Mouse (Mus musculus): ENCODE results near the gene Ttc7b. TPM values are rescaled to one million over a fixed set of nuclear protein-coding genes. Genes with fewer than 3 reads are reported as not detected.

Gene Ttc7b
- total and polyA plus RNA-seq, 2 experiments = 7.7 to 10.7 TPM

DNA sequence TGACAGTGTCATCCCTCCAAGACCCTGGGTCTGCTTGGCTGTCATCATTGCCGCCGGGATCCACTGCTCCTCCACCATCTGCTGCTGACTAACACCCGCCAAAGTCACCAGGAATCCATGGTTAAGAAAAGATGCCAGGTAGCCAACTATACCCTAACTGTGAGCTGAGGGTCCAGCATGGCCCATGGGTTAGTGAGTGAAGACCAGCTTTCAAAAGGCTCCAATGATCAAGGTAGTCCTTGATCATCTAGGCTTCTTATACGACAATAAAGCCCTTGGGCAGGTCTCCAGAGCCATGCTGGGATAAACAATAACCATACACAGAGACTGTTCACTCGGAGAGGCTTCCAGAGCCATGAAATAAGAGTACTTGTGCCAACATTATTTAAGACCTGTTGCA lies 22.6 kb downstream of the Ttc7b start:
- 94% methylated on average over 5 of the region's 5 CpGs for WGBS

DNA sequence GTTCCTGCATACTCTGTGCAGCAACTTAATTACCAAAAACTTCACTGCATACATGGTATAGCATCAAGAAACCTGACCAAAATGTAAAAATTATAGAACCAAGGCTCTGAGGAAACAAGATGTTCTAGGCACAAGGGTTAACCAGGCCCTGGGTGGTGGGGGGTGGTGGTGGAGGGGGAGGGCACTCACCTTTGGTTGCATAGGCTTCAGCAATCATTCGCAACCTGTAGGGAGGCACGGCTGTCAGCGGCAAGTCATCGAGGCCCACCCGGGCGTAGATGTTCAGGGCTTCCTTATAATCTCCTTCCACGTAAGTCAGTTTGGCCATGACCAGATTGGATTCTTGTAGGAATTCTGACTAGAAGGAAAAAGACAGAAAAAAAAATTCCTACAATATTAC lies 25.5 kb downstream of the Ttc7b start:
- Histone ChIP-seq H3K79me2 (ENCODE audit: control insufficient read depth, insufficient read depth, low read length) (peaks cover 11% of the 10 kb centered on the region; the same call in 1 of the 2 replicates), H3K9ac (ENCODE audit: low read depth, low read length) (no peak overlapping the region), H3K4me3 (ENCODE audit: insufficient read depth, low read depth, low read length) (no peak overlapping the region), H3K27me3 (ENCODE audit: control insufficient read depth, insufficient read depth, low read length) (no peaks in the 10 kb centered on the region), H3K27ac (replicated peaks; ENCODE audit: insufficient read depth, low read depth, low read length) (no peak overlapping the region), H3K4me1 (ENCODE audit: control insufficient read depth, insufficient read depth, low read length) (no peaks in the 10 kb centered on the region), H3K36me3 (ENCODE audit: control insufficient read depth, insufficient read depth, low read length) (peaks cover 36% of the 10 kb centered on the region)
- DNase-seq (ENCODE audit: extremely low read depth, low read depth, low spot score) = no peak
- TF ChIP-seq CTCF (IDR thresholded peaks at IDR 0.05; ENCODE audit: low read depth, low read length) = no peak
- TF ChIP-seq POLR2A (IDR thresholded peaks at IDR 0.05; ENCODE audit: extremely low read depth, insufficient read depth, low read length) = no peak
- 98% methylated on average over 7 of the region's 7 CpGs for WGBS

More for the DNA sequence above, 22.6 kb downstream of the Ttc7b start:
- Histone ChIP-seq H3K9ac (ENCODE audit: low read depth, low read length) (no peak overlapping the region), H3K4me1 (ENCODE audit: control insufficient read depth, insufficient read depth, low read length) (peaks cover 3% of the 10 kb centered on the region; the same call in 1 of the 2 replicates), H3K27me3 (ENCODE audit: control insufficient read depth, insufficient read depth, low read length) (no peaks in the 10 kb centered on the region), H3K27ac (replicated peaks; ENCODE audit: insufficient read depth, low read depth, low read length) (no peak overlapping the region), H3K36me3 (ENCODE audit: control insufficient read depth, insufficient read depth, low read length) (peaks cover 32% of the 10 kb centered on the region), H3K4me3 (ENCODE audit: insufficient read depth, low read depth, low read length) (no peak overlapping the region), H3K79me2 (ENCODE audit: control insufficient read depth, insufficient read depth, low read length) (peaks cover 16% of the 10 kb centered on the region; the same call in 1 of the 2 replicates)
- TF ChIP-seq POLR2A (IDR thresholded peaks at IDR 0.05; ENCODE audit: extremely low read depth, insufficient read depth, low read length) = no peak
- no peak for DNase-seq (ENCODE audit: extremely low read depth, low read depth, low spot score)

DNA sequence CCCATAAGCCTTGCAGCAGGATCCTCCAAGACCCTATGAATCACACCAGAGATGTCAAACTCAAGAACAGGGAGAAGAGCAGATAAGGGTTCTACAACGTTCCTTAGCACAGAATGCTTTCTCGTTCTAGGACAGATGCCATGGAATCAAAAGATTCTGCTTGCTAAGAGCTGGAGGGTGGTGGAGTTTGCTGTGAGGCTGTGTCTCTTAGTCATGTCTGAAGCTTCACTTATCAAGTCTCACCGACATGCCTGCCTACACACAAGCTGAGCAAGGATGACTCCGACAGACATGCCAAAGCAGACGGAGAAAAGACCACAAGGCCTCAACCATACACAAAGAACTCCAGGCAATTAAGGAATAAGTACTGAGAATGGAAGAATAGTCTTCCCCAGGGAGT lies 27.4 kb downstream of the Ttc7b start:
- no peak for DNase-seq (ENCODE audit: extremely low read depth, low read depth, low spot score)
- H3K79me2 ChIP-seq (ENCODE audit: control insufficient read depth, insufficient read depth, low read length) = peaks cover 5% of the 10 kb centered on the region; the same call in 1 of the 2 replicates
- no peaks in the 10 kb centered on the region for H3K27me3 ChIP-seq (ENCODE audit: control insufficient read depth, insufficient read depth, low read length)
- 91% methylated on average over 5 of the region's 5 CpGs for WGBS
- no peak overlapping the region for H3K27ac ChIP-seq (replicated peaks; ENCODE audit: insufficient read depth, low read depth, low read length)
- peaks cover 31% of the 10 kb centered on the region for H3K36me3 ChIP-seq (ENCODE audit: control insufficient read depth, insufficient read depth, low read length)
- no peak overlapping the region for H3K4me3 ChIP-seq (ENCODE audit: insufficient read depth, low read depth, low read length)
- H3K9ac ChIP-seq (ENCODE audit: low read depth, low read length) = no peak overlapping the region
- peaks cover 7% of the 10 kb centered on the region; the same call in 1 of the 2 replicates for H3K4me1 ChIP-seq (ENCODE audit: control insufficient read depth, insufficient read depth, low read length)
- TF ChIP-seq CTCF (IDR thresholded peaks at IDR 0.05; ENCODE audit: low read depth, low read length) = no peak
- no peak for TF ChIP-seq POLR2A (IDR thresholded peaks at IDR 0.05; ENCODE audit: extremely low read depth, insufficient read depth, low read length)

DNA sequence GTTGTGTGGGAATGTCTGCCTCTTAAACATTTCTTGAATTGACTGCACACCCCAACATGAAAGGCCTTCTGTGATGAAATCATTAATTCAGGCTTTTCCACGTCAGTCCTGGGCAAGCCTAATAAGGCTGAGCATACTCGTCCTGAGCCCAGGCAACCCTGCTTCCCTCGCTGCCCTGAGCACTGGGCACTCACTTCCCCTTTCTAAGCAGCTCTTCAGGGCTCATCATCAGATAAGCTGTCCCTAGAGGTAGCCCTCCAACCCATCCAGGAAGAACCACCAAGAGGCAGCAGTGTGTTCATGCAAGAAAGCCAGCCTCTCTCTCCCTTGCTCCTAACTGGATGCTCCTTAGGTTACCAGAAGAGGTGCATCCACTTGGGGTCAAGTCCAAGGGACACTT lies 27.9 kb downstream of the Ttc7b start:
- Histone ChIP-seq H3K4me1 (ENCODE audit: control insufficient read depth, insufficient read depth, low read length) (peaks cover 9% of the 10 kb centered on the region; the same call in 1 of the 2 replicates), H3K4me3 (ENCODE audit: insufficient read depth, low read depth, low read length) (no peak overlapping the region), H3K27me3 (ENCODE audit: control insufficient read depth, insufficient read depth, low read length) (no peaks in the 10 kb centered on the region), H3K27ac (replicated peaks; ENCODE audit: insufficient read depth, low read depth, low read length) (no peak overlapping the region), H3K36me3 (ENCODE audit: control insufficient read depth, insufficient read depth, low read length) (peaks cover 28% of the 10 kb centered on the region), H3K79me2 (ENCODE audit: control insufficient read depth, insufficient read depth, low read length) (peaks cover 5% of the 10 kb centered on the region; the same call in 1 of the 2 replicates), H3K9ac (ENCODE audit: low read depth, low read length) (no peak overlapping the region)
- DNase-seq (ENCODE audit: extremely low read depth, low read depth, low spot score) = no peak
- TF ChIP-seq CTCF (IDR thresholded peaks at IDR 0.05; ENCODE audit: low read depth, low read length) (no peak), POLR2A (IDR thresholded peaks at IDR 0.05; ENCODE audit: extremely low read depth, insufficient read depth, low read length) (no peak)
- WGBS = 91% methylated on average over 3 of the region's 3 CpGs

DNA sequence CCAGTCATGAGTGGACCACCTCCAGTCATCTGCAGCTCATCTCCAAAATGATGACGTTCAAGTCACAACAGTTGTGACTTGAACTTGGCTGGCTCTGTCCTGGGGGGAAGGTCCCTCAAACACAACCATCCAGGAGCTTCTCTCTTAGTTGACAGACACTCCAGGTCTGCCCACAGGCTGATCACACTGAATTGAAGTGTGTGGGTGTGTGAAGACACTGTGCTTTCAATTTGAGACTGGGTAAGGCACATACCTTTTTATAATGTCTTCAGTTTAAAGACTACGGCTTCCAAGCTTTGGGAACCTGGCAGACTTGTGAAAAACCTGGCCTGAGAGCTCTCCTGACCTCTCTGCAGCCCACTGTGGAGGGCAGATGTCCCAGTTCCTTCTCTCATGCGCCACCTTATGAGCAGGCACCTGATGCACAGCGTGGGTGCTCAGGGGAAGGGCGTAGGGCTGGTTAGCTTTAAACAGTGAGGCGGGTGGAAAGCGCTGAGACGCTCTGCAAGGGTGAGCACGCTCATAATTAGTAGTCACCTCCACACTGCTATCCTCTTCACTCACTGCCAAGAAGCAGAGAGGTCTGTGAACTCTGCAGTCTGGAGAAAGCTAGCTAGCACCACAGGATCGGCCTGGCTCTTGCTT lies 28.5 kb downstream of the Ttc7b start:
- Histone ChIP-seq H3K36me3 (ENCODE audit: control insufficient read depth, insufficient read depth, low read length) (peaks cover 27% of the 10 kb centered on the region), H3K27ac (replicated peaks; ENCODE audit: insufficient read depth, low read depth, low read length) (no peak overlapping the region), H3K4me3 (ENCODE audit: insufficient read depth, low read depth, low read length) (no peak overlapping the region), H3K27me3 (ENCODE audit: control insufficient read depth, insufficient read depth, low read length) (no peaks in the 10 kb centered on the region), H3K79me2 (ENCODE audit: control insufficient read depth, insufficient read depth, low read length) (peaks cover 11% of the 10 kb centered on the region), H3K9ac (ENCODE audit: low read depth, low read length) (no peak overlapping the region), H3K4me1 (ENCODE audit: control insufficient read depth, insufficient read depth, low read length) (peaks cover 9% of the 10 kb centered on the region; the same call in 1 of the 2 replicates)
- no peak for DNase-seq (ENCODE audit: extremely low read depth, low read depth, low spot score)
- 98% methylated on average over 10 of the region's 10 CpGs for WGBS
- TF ChIP-seq CTCF (IDR thresholded peaks at IDR 0.05; ENCODE audit: low read depth, low read length) (no peak), POLR2A (IDR thresholded peaks at IDR 0.05; ENCODE audit: extremely low read depth, insufficient read depth, low read length) (no peak)

DNA sequence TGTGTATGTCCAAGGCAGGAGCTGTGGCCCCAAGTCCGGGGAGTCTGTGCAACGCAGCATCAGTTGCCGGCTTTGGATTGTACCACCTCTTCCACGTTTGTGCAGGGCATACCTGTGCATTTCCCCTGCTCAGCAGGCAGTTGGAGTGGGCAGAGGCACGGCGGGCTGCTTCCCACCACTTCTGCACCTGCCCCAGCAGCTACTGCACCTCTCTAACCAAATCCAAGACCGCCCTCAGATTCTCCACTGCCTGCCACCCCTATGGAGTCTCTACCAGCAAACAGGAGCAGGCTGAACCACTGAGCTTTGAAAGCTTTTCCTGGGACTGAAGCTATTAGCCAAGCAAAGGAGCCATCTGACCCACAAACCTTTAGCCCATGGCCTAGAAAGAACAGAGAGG lies 30.8 kb downstream of the Ttc7b start:
- H3K4me1 ChIP-seq (ENCODE audit: control insufficient read depth, insufficient read depth, low read length) = peaks cover 9% of the 10 kb centered on the region; the same call in 1 of the 2 replicates
- H3K9ac ChIP-seq (ENCODE audit: low read depth, low read length) = no peak overlapping the region
- DNase-seq (ENCODE audit: extremely low read depth, low read depth, low spot score) = no peak
- H3K4me3 ChIP-seq (ENCODE audit: insufficient read depth, low read depth, low read length) = no peak overlapping the region
- H3K27me3 ChIP-seq (ENCODE audit: control insufficient read depth, insufficient read depth, low read length) = no peaks in the 10 kb centered on the region
- no peak overlapping the region for H3K27ac ChIP-seq (replicated peaks; ENCODE audit: insufficient read depth, low read depth, low read length)
- peaks cover 16% of the 10 kb centered on the region; the same call in 1 of the 2 replicates for H3K36me3 ChIP-seq (ENCODE audit: control insufficient read depth, insufficient read depth, low read length)
- peaks cover 5% of the 10 kb centered on the region for H3K79me2 ChIP-seq (ENCODE audit: control insufficient read depth, insufficient read depth, low read length)
- TF ChIP-seq POLR2A (IDR thresholded peaks at IDR 0.05; ENCODE audit: extremely low read depth, insufficient read depth, low read length) (no peak), CTCF (IDR thresholded peaks at IDR 0.05; ENCODE audit: low read depth, low read length) (no peak)
- WGBS = 98% methylated on average over 7 of the region's 7 CpGs
